Mouse (Mus musculus): ENCODE data around the gene Aifm2. TPM values are rescaled to one million over a fixed set of nuclear protein-coding genes. Genes with fewer than 3 reads are reported as not detected.

Aifm2 gene
- total and polyA plus RNA-seq, 3 experiments = 24.6 to 32.9 (median 28.9) TPM

DNA sequence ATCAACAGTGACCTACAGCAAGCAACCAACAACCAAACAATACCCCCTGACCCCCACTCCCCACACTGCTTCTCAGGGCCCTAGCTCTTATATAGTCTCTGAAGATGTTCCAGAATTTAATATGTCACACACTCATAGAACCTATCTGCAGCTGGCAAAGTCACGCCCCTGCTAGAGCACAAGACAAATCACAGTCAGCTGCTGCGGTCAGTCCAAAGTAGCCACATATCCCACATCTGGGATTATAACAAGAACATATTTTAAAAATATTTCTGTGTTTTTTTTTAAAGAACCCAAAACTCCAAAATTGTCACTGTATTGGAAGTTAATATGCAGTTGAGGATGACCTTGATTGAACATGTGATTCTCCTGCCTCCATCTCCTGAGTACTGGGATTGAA, 43.8 kb downstream of the Aifm2 start:
- 95% methylated on average over 2 of the region's 2 CpGs for WGBS
- intact Hi-C loops (cut with DNase I) = no loop called here

DNA sequence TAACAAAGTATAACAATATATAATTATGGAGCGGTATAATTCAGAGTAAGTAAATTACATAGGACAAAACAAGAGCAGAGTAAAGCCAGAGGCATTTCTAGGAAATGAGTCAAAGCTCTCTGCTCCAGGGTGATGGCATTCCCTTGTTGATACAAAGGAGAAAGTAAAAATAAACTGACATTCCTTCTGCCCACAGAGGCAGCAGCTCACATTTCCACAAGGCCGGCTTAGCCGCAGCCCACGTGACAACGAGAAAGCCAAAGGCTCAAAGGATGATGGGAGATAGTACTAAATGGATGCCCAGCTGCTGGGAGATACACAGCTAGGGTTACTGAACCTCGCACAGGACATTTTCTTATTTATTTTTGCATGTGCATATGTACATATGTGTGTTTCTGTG, 44.8 kb downstream of the Aifm2 start:
- Histone ChIP-seq H3K9ac (ENCODE audit: low read depth, low read length) (no peak overlapping the region), H3K4me1 (ENCODE audit: control insufficient read depth, insufficient read depth, low read length) (peaks cover 3% of the 10 kb centered on the region; the same call in 1 of the 2 replicates), H3K36me3 (ENCODE audit: control insufficient read depth, insufficient read depth, low read length) (no peaks in the 10 kb centered on the region), H3K4me3 (no peak overlapping the region), H3K79me2 (replicated peaks; ENCODE audit: control insufficient read depth, insufficient read depth, low read length) (no peaks in the 10 kb centered on the region), H3K27me3 (ENCODE audit: control insufficient read depth, insufficient read depth, low read length) (no peaks in the 10 kb centered on the region), H3K27ac (peak overlapping the region; percentile 78)
- peak in 1 of 2 experiments; percentile 48 for DNase-seq
- WGBS = 16% methylated on average over 6 of the region's 6 CpGs
- intact Hi-C loops (cut with DNase I) = no loop called here
- TF ChIP-seq EP300 (IDR thresholded peaks at IDR 0.05; ENCODE audit: insufficient read depth, low read depth, low read length) = peak; percentile 73
- TF ChIP-seq POLR2A (IDR thresholded peaks at IDR 0.05; ENCODE audit: insufficient read depth, low read depth, low read length) = no peak

More for the DNA sequence above, 43.8 kb downstream of the Aifm2 start:
- H3K4me1 ChIP-seq (ENCODE audit: control insufficient read depth, insufficient read depth, low read length) = peaks cover 3% of the 10 kb centered on the region; the same call in 1 of the 2 replicates
- TF ChIP-seq POLR2A (IDR thresholded peaks at IDR 0.05; ENCODE audit: insufficient read depth, low read depth, low read length) (no peak), CTCF (IDR thresholded peaks at IDR 0.05) (no peak), EP300 (IDR thresholded peaks at IDR 0.05; ENCODE audit: insufficient read depth, low read depth, low read length) (no peak)
- DNase-seq = no peak
- H3K4me3 ChIP-seq = no peak overlapping the region
- no peaks in the 10 kb centered on the region for H3K27me3 ChIP-seq (ENCODE audit: control insufficient read depth, insufficient read depth, low read length)
- peak overlapping the region; percentile 78 for H3K27ac ChIP-seq
- H3K9ac ChIP-seq (ENCODE audit: low read depth, low read length) = no peak overlapping the region
- no peaks in the 10 kb centered on the region for H3K79me2 ChIP-seq (replicated peaks; ENCODE audit: control insufficient read depth, insufficient read depth, low read length)
- no peaks in the 10 kb centered on the region for H3K36me3 ChIP-seq (ENCODE audit: control insufficient read depth, insufficient read depth, low read length)

DNA sequence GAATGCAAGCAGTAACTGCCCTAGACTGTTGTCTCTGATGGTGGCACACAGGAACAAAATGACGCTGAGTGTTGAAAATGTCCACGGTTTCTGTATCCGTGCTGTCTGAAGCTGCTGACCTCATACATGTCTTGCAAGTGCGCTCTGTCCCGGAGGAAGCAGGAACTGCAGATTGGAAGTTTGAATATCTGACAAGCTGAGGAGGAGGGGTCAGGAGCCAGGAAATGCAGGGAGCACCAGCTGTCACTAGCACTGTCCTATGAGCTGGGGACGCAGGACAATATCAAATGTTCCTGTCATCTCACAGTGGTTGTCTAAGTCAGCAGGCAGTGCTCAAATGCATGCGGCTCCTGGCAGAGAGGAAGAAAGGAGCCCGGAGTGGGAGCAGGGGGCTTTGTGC, 49.6 kb downstream of the Aifm2 start:
- H3K9ac ChIP-seq (ENCODE audit: low read depth, low read length) = 0 out of 2 replicates have a peak overlapping the region, but pooled peaks have one; percentile 30
- WGBS = 5% methylated on average over 8 of the region's 8 CpGs
- intact Hi-C loops (cut with DNase I) = no loop called here

DNA sequence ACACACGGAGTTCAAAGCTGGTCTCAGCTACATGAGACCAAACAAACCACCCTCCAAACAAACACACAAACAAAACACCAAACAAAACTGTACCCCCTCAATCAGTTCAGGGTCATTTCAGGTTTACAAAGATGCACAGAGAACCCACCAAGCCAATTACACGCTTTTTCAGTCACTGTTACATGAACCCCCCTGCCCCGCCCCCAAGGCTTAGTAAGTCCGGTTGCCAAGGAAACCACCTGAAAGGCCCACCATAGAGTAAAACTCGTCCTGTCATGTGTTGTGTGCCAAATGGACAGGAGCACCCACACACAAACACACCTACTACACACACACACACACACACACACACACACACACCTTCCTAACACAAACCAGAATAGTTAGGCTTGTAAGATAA, 50.5 kb downstream of the Aifm2 start:
- 87% methylated on average over 5 of the region's 5 CpGs for WGBS
- H3K79me2 ChIP-seq (replicated peaks; ENCODE audit: control insufficient read depth, insufficient read depth, low read length) = no peaks in the 10 kb centered on the region
- no peak for TF ChIP-seq EP300 (IDR thresholded peaks at IDR 0.05; ENCODE audit: insufficient read depth, low read depth, low read length)
- TF ChIP-seq POLR2A (IDR thresholded peaks at IDR 0.05; ENCODE audit: insufficient read depth, low read depth, low read length) = no peak
- TF ChIP-seq CTCF (IDR thresholded peaks at IDR 0.05) = no peak
- no peak overlapping the region for H3K27ac ChIP-seq
- intact Hi-C loops (cut with DNase I) = no loop called here
- H3K4me3 ChIP-seq = no peak overlapping the region
- DNase-seq = no peak
- H3K4me1 ChIP-seq (ENCODE audit: control insufficient read depth, insufficient read depth, low read length) = no peaks in the 10 kb centered on the region
- no peaks in the 10 kb centered on the region for H3K27me3 ChIP-seq (ENCODE audit: control insufficient read depth, insufficient read depth, low read length)
- no peaks in the 10 kb centered on the region for H3K36me3 ChIP-seq (ENCODE audit: control insufficient read depth, insufficient read depth, low read length)
- H3K9ac ChIP-seq (ENCODE audit: low read depth, low read length) = no peak overlapping the region

More for the DNA sequence above, 49.6 kb downstream of the Aifm2 start:
- peak in 1 of 2 experiments; percentile 10 for DNase-seq
- TF ChIP-seq CTCF (IDR thresholded peaks at IDR 0.05) (peak; percentile 27), POLR2A (IDR thresholded peaks at IDR 0.05; ENCODE audit: insufficient read depth, low read depth, low read length) (0 out of 2 replicates have a peak, but pooled peaks have one; percentile 31), EP300 (IDR thresholded peaks at IDR 0.05; ENCODE audit: insufficient read depth, low read depth, low read length) (0 out of 2 replicates have a peak, but pooled peaks have one; percentile 7)
- Histone ChIP-seq H3K36me3 (ENCODE audit: control insufficient read depth, insufficient read depth, low read length) (no peaks in the 10 kb centered on the region), H3K4me3 (no peak overlapping the region), H3K27ac (no peak overlapping the region; the same call in 1 of the 2 replicates), H3K4me1 (ENCODE audit: control insufficient read depth, insufficient read depth, low read length) (no peaks in the 10 kb centered on the region), H3K79me2 (replicated peaks; ENCODE audit: control insufficient read depth, insufficient read depth, low read length) (no peaks in the 10 kb centered on the region), H3K27me3 (ENCODE audit: control insufficient read depth, insufficient read depth, low read length) (no peaks in the 10 kb centered on the region)

DNA sequence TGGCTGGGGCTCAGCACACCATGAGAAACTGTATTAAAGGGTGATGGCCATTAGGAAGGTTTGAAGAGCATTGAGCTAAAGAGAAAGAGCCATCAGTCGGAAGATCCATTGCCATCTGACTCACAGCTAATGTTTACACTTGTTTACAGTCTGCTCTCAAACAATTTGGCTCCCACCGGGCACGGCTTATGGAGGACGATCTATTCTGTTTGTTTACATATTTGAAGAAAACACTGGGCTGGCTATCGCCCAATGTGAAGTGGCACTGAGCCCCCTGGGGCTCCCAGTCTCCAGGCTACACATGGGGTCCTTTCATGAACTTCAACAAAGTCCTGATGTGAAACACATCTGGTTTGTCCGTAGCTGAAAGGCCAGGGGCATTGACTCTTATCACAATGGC, 51.7 kb downstream of the Aifm2 start:
- intact Hi-C loops (cut with DNase I) = no loop called here
- Histone ChIP-seq H3K4me1 (ENCODE audit: control insufficient read depth, insufficient read depth, low read length) (no peaks in the 10 kb centered on the region), H3K36me3 (ENCODE audit: control insufficient read depth, insufficient read depth, low read length) (no peaks in the 10 kb centered on the region), H3K9ac (ENCODE audit: low read depth, low read length) (no peak overlapping the region), H3K27me3 (ENCODE audit: control insufficient read depth, insufficient read depth, low read length) (no peaks in the 10 kb centered on the region), H3K79me2 (replicated peaks; ENCODE audit: control insufficient read depth, insufficient read depth, low read length) (no peaks in the 10 kb centered on the region), H3K4me3 (no peak overlapping the region), H3K27ac (no peak overlapping the region)
- no peak for TF ChIP-seq CTCF (IDR thresholded peaks at IDR 0.05)
- no peak for TF ChIP-seq EP300 (IDR thresholded peaks at IDR 0.05; ENCODE audit: insufficient read depth, low read depth, low read length)
- TF ChIP-seq POLR2A (IDR thresholded peaks at IDR 0.05; ENCODE audit: insufficient read depth, low read depth, low read length) = no peak
- WGBS = 63% methylated on average over 6 of the region's 6 CpGs
- DNase-seq = no peak

DNA sequence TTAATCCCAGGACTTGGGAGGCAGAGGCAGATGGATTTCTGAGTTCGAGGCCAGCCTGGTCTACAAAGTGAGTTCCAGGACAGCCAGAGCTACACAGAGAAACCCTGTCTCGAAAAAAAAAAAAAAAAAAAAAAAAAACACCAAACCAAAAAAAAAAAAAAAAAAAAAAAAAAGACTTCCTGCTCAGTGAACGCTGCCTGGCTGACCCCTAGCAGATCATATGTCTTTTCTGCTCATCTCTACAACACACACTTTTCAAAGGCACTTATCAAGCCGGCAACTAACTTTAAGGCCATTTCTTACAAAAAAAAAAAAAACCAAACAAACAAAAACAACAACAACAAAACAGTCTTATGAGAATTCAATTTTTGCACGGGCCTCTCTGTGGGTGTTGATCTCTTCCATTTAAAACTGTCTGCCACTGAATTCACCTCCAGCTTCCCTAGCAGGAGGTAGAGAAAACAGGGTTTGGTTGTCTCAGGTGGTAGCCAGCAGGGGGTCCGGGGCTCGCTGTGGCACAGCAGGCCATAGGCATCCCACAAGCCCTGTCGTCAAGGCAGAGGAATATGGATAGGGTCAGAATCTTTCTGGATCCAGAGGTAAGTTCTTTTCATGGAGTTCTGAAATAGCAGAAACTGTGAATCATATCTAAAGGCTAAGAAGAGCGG, 66.5 kb downstream of the Aifm2 start:
- Histone ChIP-seq H3K36me3 (ENCODE audit: control insufficient read depth, insufficient read depth, low read length) (no peaks in the 10 kb centered on the region), H3K4me1 (ENCODE audit: control insufficient read depth, insufficient read depth, low read length) (no peaks in the 10 kb centered on the region; the same call in 1 of the 2 replicates), H3K9ac (ENCODE audit: low read depth, low read length) (no peak overlapping the region), H3K4me3 (no peak overlapping the region), H3K79me2 (replicated peaks; ENCODE audit: control insufficient read depth, insufficient read depth, low read length) (no peaks in the 10 kb centered on the region), H3K27me3 (ENCODE audit: control insufficient read depth, insufficient read depth, low read length) (no peaks in the 10 kb centered on the region), H3K27ac (no peak overlapping the region)
- WGBS = 74% methylated on average over 8 of the region's 9 CpGs
- intact Hi-C loops (cut with DNase I) = no loop called here
- TF ChIP-seq POLR2A (IDR thresholded peaks at IDR 0.05; ENCODE audit: insufficient read depth, low read depth, low read length) = no peak
- no peak for TF ChIP-seq CTCF (IDR thresholded peaks at IDR 0.05)
- no peak for TF ChIP-seq EP300 (IDR thresholded peaks at IDR 0.05; ENCODE audit: insufficient read depth, low read depth, low read length)
- no peak for DNase-seq
